Mouse (Mus musculus): ENCODE data around the gene Avpr1b. TPM values are rescaled to one million over a fixed set of nuclear protein-coding genes. Genes with fewer than 3 reads are reported as not detected.
A peak's percentile ranks its signal among the peaks of the same experiment; 100 is the strongest.
"Not testable (repeated sequence)": the region's sequence is repeated elsewhere in the genome, so short reads cannot be mapped to it uniquely, and the experiment has no call there.

Gene Avpr1b
- total RNA-seq, 2 experiments from 2014 or later = not detected

DNA sequence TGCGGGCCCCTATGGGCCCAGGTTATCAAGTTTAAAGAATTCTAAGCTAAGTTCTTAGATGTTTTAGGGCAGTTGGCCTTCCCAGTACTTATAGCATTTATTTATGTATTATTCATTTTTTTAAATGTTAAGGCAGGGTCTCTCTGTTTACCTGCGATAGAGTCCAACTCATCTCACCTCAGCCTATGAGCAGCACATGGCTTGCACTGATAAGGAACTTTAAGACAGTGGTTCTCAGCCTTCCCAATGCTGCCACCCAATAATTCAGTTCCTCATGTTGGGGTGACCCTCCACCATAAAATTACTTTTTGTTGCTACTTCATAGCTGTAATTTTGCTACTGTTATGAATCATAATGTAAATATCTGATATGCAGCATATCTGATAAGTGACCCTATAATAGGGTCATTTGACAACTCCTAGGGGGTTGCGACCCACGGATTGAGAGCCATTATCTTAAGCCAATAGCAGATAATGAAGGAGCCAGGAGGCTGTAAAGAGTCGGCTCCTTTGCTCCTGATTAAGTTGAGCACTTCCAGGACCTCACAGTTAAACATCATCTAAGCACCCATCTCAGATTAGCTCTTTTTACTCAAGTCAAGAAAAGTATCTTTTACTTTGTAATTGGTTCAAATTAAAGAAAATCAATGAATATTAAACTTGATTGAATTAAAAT, 17.6 kb downstream of the Avpr1b start:
- peak; percentile 48 for ATAC-seq (replicated peaks; ENCODE audit: low FRiP score, low TSS enrichment, poor library complexity, severe bottlenecking)

DNA sequence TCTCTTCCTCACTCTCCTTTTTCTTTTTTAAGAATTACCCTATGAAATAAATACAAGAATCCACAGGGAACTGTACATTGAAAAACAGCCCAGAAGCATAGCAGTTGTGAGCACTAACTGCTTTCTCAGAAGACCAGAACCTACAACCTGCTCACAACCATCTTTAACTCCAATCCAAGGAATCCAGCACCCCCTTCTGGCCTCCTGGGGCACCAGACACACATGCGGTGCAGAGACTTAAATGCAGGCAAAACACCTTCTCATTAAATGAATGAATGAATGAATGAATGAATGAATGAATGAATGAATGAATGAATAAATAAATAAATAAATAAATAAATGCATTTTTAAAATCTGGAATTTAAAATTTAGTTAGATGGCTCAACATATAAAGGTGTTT, 19.5 kb downstream of the Avpr1b start:
- ATAC-seq (replicated peaks; ENCODE audit: low FRiP score, low TSS enrichment, poor library complexity, severe bottlenecking) = no peak

- ATAC-seq (replicated peaks; ENCODE audit: low FRiP score, low TSS enrichment, poor library complexity, severe bottlenecking) = no peak
These were observed 20.3 kb downstream of the Avpr1b start for GRCm38 (mm10) chr1:131619348-131619747.

GRCm38 (mm10) chr1:131623644-131624043, 24.6 kb downstream of the Avpr1b start:
- ATAC-seq (replicated peaks; ENCODE audit: low FRiP score, low TSS enrichment, poor library complexity, severe bottlenecking) = no peak

GRCm38 (mm10) chr1:131624175-131624835, 25.3 kb downstream of the Avpr1b start:
- no peak for ATAC-seq (replicated peaks; ENCODE audit: low FRiP score, low TSS enrichment, poor library complexity, severe bottlenecking)

GRCm38 (mm10) chr1:131626200-131626599, 27.2 kb downstream of the Avpr1b start:
- ATAC-seq (replicated peaks; ENCODE audit: low FRiP score, low TSS enrichment, poor library complexity, severe bottlenecking) = 0 out of 2 replicates have a peak, but pooled peaks have one; percentile 26

DNA sequence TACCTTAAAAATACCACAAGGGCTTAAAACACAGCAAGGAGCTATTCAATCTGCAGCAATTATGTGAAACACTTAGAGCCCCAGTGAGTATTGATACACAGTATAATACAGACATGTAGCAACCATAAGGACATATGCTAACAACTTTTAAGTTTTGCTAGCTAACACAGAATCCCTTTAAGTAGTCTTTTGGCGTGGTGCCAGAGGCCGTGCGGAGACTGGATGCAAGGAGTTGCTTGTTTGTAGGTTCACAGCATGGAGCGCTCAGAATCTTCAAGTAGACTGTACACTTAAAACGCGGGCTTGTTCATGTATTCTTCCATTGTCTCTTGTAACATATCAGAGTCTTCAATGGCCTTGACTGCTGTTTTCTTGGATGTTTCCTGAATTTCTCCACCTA, 33.2 kb downstream of the Avpr1b start:
- not testable (repeated sequence) for ATAC-seq (replicated peaks; ENCODE audit: low FRiP score, low TSS enrichment, poor library complexity, severe bottlenecking)

GRCm38 (mm10) chr1:131634495-131634894, 35.5 kb downstream of the Avpr1b start:
- no peak for ATAC-seq (replicated peaks; ENCODE audit: low FRiP score, low TSS enrichment, poor library complexity, severe bottlenecking)

GRCm38 (mm10) chr1:131637791-131638540, 38.9 kb downstream of the Avpr1b start, which contains the start of gene Ctse:
Gene Ctse (plus strand): TSS chr1:131638306.
- ATAC-seq (replicated peaks; ENCODE audit: low FRiP score, low TSS enrichment, poor library complexity, severe bottlenecking) = peak; percentile 98

GRCm38 (mm10) chr1:131638541-131639421, 39.7 kb downstream of the Avpr1b start:
- peak; percentile 31; the same call in 1 of the 2 replicates for ATAC-seq (replicated peaks; ENCODE audit: low FRiP score, low TSS enrichment, poor library complexity, severe bottlenecking)

- ATAC-seq (replicated peaks; ENCODE audit: low FRiP score, low TSS enrichment, poor library complexity, severe bottlenecking) = no peak
These were observed 41.0 kb downstream of the Avpr1b start for GRCm38 (mm10) chr1:131640062-131640461.

- ATAC-seq (replicated peaks; ENCODE audit: low FRiP score, low TSS enrichment, poor library complexity, severe bottlenecking) = no peak
These were observed 42.5 kb downstream of the Avpr1b start for GRCm38 (mm10) chr1:131641565-131641964.

- ATAC-seq (replicated peaks; ENCODE audit: low FRiP score, low TSS enrichment, poor library complexity, severe bottlenecking) = no peak
These were observed 43.2 kb downstream of the Avpr1b start for GRCm38 (mm10) chr1:131642251-131642650.

DNA sequence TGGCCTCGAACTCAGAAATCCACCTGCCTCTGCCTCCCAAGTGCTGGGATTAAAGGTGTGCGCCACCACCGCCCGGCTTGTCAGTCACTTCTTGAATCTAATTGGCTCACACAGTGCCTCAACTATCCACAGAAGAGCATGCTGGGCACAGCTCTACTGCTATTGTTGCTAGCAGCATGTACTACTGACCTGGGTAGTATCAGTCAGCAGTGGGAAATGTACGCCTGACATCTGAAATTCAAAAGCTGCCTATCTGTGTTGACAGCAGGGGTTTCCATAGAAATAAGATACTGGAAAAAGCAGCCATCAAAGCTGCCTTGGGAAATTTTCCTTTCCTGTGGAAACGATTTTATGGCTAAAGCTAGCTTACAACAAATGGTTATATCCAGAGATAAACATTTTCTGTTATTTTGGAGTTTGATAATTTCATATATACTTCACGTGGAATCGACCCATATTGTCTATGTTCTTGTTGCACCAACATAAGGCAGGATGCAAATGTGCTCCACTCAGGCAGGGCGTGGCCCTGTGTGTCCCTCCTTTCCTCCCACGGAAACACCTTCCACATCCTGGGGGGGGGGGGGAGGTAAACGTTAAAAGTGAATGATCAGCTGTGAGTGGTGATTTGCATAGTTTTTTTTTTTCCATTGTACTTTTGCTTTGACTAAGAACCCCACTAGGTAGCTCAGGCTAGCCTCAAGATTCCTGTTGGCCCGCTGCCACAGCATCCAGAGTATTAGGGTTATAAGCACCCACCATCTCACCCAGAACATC, 53.8 kb downstream of the Avpr1b start:
- 0 out of 2 replicates have a peak, but pooled peaks have one; percentile 39 for ATAC-seq (replicated peaks; ENCODE audit: low FRiP score, low TSS enrichment, poor library complexity, severe bottlenecking)

- ATAC-seq (replicated peaks; ENCODE audit: low FRiP score, low TSS enrichment, poor library complexity, severe bottlenecking) = no peak
These were observed 56.6 kb downstream of the Avpr1b start for GRCm38 (mm10) chr1:131655601-131656000.

GRCm38 (mm10) chr1:131657945-131658354, 58.9 kb downstream of the Avpr1b start:
- ATAC-seq (replicated peaks; ENCODE audit: low FRiP score, low TSS enrichment, poor library complexity, severe bottlenecking) = peak; percentile 68

DNA sequence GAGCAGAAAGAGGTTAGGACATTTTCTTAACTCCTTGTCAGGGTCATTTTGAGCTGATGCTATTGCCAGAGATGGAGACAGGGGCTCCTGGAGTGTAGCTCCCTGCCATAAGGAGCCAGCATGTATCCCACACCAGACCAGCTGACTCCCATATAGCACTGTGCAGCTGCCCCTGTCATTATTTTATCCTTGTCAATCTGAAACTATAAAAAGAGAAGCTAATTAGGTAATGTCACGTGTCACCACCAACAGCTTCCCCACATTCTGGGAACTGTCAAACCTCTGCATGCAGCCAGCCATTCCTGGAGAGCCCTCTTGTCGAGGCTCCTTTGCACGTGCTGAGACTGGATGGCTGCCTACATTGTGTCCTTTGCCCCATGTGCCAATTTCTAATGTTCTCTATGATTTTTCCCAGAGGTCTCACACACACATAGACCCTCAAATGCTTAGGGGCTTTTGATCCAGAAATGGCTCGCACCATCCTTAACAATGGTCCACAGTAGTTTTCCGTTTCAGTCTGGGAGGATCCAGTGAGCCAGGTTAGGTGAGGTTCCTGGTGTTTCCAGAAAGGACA, 60.6 kb downstream of the Avpr1b start:
- ATAC-seq (replicated peaks; ENCODE audit: low FRiP score, low TSS enrichment, poor library complexity, severe bottlenecking) = no peak

- ATAC-seq (replicated peaks; ENCODE audit: low FRiP score, low TSS enrichment, poor library complexity, severe bottlenecking) = no peak
These were observed 61.2 kb downstream of the Avpr1b start for GRCm38 (mm10) chr1:131660266-131660665.
